Mouse (Mus musculus) neural tube, embryonic 14.5 days (tissue): ENCODE measurements at regions not wholly inside any gene's neighbourhood (a gene's known extent, or its start where the extent isn't known, plus 50 kb on each side); places are given as distances from the start of the nearest gene placed in this dataset.

Source experiments
- ATAC-seq: fragments of 200-750 bp; cut with Nextera tagmentation; 2 replicates; pipeline ENCODE4 v1.8.0; 2017; ENCODE audit warnings: low read depth, mild to moderate bottlenecking, moderate TSS enrichment, moderate library complexity
- H3K27ac ChIP-seq: fragments of 300-500 bp; sonication (generic); 2 replicates; pipeline ENCODE4 v1.5.1; 2014; ENCODE audit warnings: low read depth, mild to moderate bottlenecking, control low read depth, low read length, moderate library complexity, mixed read lengths
- H3K27me3 ChIP-seq: fragments of 300-500 bp; sonication (generic); 2 replicates; pipeline ENCODE4 v1.6.1; 2014; ENCODE audit warnings: low read length; ENCODE audit not compliant: control insufficient read depth, insufficient read depth
- H3K36me3 ChIP-seq: fragments of 300-500 bp; sonication (generic); 2 replicates; pipeline ENCODE4 v1.6.1; 2014; ENCODE audit warnings: low read length, mixed read lengths; ENCODE audit not compliant: control insufficient read depth, insufficient read depth
- H3K4me1 ChIP-seq: fragments of 300-500 bp; sonication (generic); 2 replicates; pipeline ENCODE4 v1.6.1; 2014; ENCODE audit warnings: low read length; ENCODE audit not compliant: control insufficient read depth, insufficient read depth
- H3K4me2 ChIP-seq: fragments of 300-500 bp; sonication (generic); 2 replicates; pipeline ENCODE4 v1.6.1; 2014; ENCODE audit warnings: mild to moderate bottlenecking, low read depth, low read length, control low read depth
- H3K4me3 ChIP-seq: fragments of 300-500 bp; sonication (generic); 2 replicates; pipeline ENCODE4 v1.5.1; 2014; ENCODE audit warnings: low read depth, low read length, control low read depth, mixed read lengths
- H3K9ac ChIP-seq: fragments of 300-500 bp; sonication (generic); replicated peaks from 2 replicates; pipeline ENCODE4 v1.6.1; 2014; ENCODE audit warnings: low read depth, mild to moderate bottlenecking, control low read depth, low read length, mixed read lengths
- H3K9me3 ChIP-seq: fragments of 300-500 bp; sonication (generic); 2 replicates; pipeline ENCODE4 v1.6.1; 2016; ENCODE audit warnings: low read length; ENCODE audit not compliant: control insufficient read depth
- WGBS: fragments of 180-500 bp; shearing (Covaris S2); extraction: QIAGEN DNeasy Blood & Tissue Kit; methylation state at CpG from one replicate; pipeline ENCODE4 v1.1.7; 2014; 5-methylcytosine and 5-hydroxymethylcytosine counted together

- no peak overlapping the region for H3K27ac ChIP-seq
- no peaks in the 10 kb centered on the region for H3K4me1 ChIP-seq
- 93% methylated on average over 5 of the region's 5 CpGs for WGBS
- H3K4me2 ChIP-seq, result no peak overlapping the region
- H3K36me3 ChIP-seq, result no peaks in the 10 kb centered on the region
- H3K9ac ChIP-seq, result no peak overlapping the region
- ATAC-seq, result no peak
- no peaks in the 10 kb centered on the region for H3K27me3 ChIP-seq
- H3K9me3 ChIP-seq, result no peaks in the 10 kb centered on the region
- no peak overlapping the region for H3K4me3 ChIP-seq
These were observed 251.6 kb upstream of the Foxq1 start for GRCm38 (mm10) chr13:31304286-31304865.

DNA sequence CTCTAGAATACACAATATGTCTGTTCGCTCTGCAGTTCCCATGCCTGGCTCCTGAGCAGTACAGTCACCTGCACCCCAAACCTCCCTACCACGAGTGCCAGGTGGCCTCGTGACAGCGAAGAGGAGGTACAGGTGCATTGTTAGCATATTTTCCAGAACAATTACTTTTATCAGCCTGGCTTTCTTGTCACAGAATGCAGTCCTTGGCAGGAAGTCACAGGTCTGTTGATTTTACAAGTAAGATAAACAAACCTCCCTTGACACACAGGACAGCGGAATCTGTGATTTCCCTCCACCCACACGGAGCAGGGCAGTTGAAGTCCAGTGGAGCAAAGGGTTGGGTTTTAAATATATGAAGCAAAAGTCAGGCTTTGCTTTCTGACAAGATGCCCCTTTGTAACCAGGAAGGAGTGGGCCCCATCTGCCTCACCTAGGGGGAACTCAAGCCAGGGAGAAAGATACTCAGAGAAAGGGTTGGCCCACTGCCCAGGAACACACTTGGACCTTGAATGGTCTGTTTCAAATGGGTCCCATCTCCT lies 246.8 kb upstream of the Foxq1 start:
- Histone ChIP-seq H3K9me3 (no peaks in the 10 kb centered on the region), H3K4me3 (no peak overlapping the region), H3K27me3 (no peaks in the 10 kb centered on the region), H3K4me1 (no peaks in the 10 kb centered on the region), H3K4me2 (no peak overlapping the region), H3K36me3 (no peaks in the 10 kb centered on the region), H3K9ac (no peak overlapping the region), H3K27ac (no peak overlapping the region)
- 83% methylated on average over 6 of the region's 6 CpGs for WGBS
- ATAC-seq, result no peak

GRCm38 (mm10) chr13:31312772-31313171 lies 243.2 kb upstream of the Foxq1 start:
- no peak overlapping the region for H3K4me2 ChIP-seq
- no peaks in the 10 kb centered on the region for H3K4me1 ChIP-seq
- H3K36me3 ChIP-seq, result no peaks in the 10 kb centered on the region
- no peak overlapping the region for H3K4me3 ChIP-seq
- H3K27me3 ChIP-seq, result no peaks in the 10 kb centered on the region
- no peaks in the 10 kb centered on the region for H3K9me3 ChIP-seq
- no peak for ATAC-seq
- H3K27ac ChIP-seq, result no peak overlapping the region
- WGBS, result 71% methylated on average over 7 of the region's 7 CpGs
- no peak overlapping the region for H3K9ac ChIP-seq

GRCm38 (mm10) chr13:31313821-31314220 lies 242.1 kb upstream of the Foxq1 start:
- ATAC-seq, result no peak
- 76% methylated on average over 5 of the region's 5 CpGs for whole genome bisulfite sequencing
- Histone ChIP-seq H3K9me3 (no peaks in the 10 kb centered on the region), H3K4me2 (no peak overlapping the region), H3K9ac (no peak overlapping the region), H3K27ac (no peak overlapping the region), H3K36me3 (no peaks in the 10 kb centered on the region), H3K4me3 (no peak overlapping the region), H3K27me3 (no peaks in the 10 kb centered on the region), H3K4me1 (no peaks in the 10 kb centered on the region)

- Histone ChIP-seq H3K4me3 (no peak overlapping the region), H3K9ac (no peak overlapping the region), H3K4me2 (no peak overlapping the region), H3K27ac (no peak overlapping the region), H3K36me3 (no peaks in the 10 kb centered on the region), H3K27me3 (no peaks in the 10 kb centered on the region), H3K9me3 (no peaks in the 10 kb centered on the region), H3K4me1 (no peaks in the 10 kb centered on the region)
- WGBS, result 89% methylated on average over 8 of the region's 8 CpGs
- no peak for ATAC-seq
These were observed 238.9 kb upstream of the Foxq1 start for GRCm38 (mm10) chr13:31317066-31317465.

- Histone ChIP-seq H3K4me3 (no peak overlapping the region), H3K4me1 (no peaks in the 10 kb centered on the region), H3K9me3 (no peaks in the 10 kb centered on the region), H3K27ac (no peak overlapping the region), H3K9ac (no peak overlapping the region), H3K36me3 (no peaks in the 10 kb centered on the region), H3K4me2 (no peak overlapping the region), H3K27me3 (no peaks in the 10 kb centered on the region)
- 91% methylated on average over 2 of the region's 2 CpGs for WGBS
- no peak for ATAC-seq
These were observed 237.9 kb upstream of the Foxq1 start for GRCm38 (mm10) chr13:31318008-31318407.

DNA sequence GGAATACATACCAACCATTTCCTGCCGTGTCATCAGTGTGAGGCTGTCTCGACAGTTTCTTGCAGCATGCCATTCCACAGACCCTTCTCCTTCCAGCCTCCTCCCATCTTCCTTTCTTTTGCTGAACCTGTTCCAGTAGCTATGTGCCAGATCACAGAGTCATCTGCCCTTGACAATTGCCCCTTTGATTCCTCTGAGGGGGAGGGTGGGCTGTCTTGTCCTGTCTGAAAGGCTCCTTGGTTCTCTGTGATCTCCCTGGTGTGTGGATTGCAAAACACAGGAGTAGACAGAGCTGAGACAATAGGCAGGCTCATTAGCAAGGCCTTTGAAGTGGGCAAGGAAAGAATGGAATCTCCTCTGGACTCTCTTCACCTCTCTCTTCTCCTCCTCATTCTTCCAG lies 234.5 kb upstream of the Foxq1 start:
- Histone ChIP-seq H3K4me3 (no peak overlapping the region), H3K9ac (no peak overlapping the region), H3K4me1 (no peaks in the 10 kb centered on the region), H3K9me3 (no peaks in the 10 kb centered on the region), H3K36me3 (no peaks in the 10 kb centered on the region), H3K4me2 (no peak overlapping the region), H3K27ac (no peak overlapping the region), H3K27me3 (no peaks in the 10 kb centered on the region)
- no peak for ATAC-seq
- 41% methylated on average over 2 of the region's 2 CpGs for WGBS

GRCm38 (mm10) chr13:31326269-31326851 lies 229.6 kb upstream of the Foxq1 start:
- Histone ChIP-seq H3K27me3 (no peaks in the 10 kb centered on the region), H3K36me3 (no peaks in the 10 kb centered on the region), H3K9ac (no peak overlapping the region), H3K4me3 (no peak overlapping the region), H3K9me3 (no peaks in the 10 kb centered on the region), H3K27ac (no peak overlapping the region), H3K4me1 (no peaks in the 10 kb centered on the region), H3K4me2 (no peak overlapping the region)
- ATAC-seq, result no peak
- 42% methylated on average over 12 of the region's 12 CpGs for WGBS

GRCm38 (mm10) chr13:31327511-31327951 lies 228.4 kb upstream of the Foxq1 start:
- Histone ChIP-seq H3K4me3 (no peak overlapping the region), H3K9me3 (no peaks in the 10 kb centered on the region), H3K27me3 (no peaks in the 10 kb centered on the region), H3K36me3 (no peaks in the 10 kb centered on the region), H3K9ac (no peak overlapping the region), H3K4me2 (no peak overlapping the region), H3K27ac (no peak overlapping the region), H3K4me1 (no peaks in the 10 kb centered on the region)
- WGBS, result 79% methylated on average over 7 of the region's 7 CpGs
- no peak for ATAC-seq
